Mouse (Mus musculus) kidney, adult 2 months (tissue): ENCODE results near the gene Kcnip4.

ENCODE experiments used
- CTCF ChIP-seq: fragments of 200-500 bp; conservative IDR thresholded peaks from 2 replicates; pipeline ENCODE4 v1.5.1; 2011; ENCODE audit warnings: low read depth, mild to moderate bottlenecking, control low read depth, low read length, moderate library complexity, mixed read lengths; ENCODE audit not compliant: insufficient read depth, insufficient read length
- POLR2A ChIP-seq: fragments of 200-500 bp; IDR thresholded peaks from one replicate; pipeline ENCODE4 v1.6.1; 2011; ENCODE audit warnings: low read depth, low read length, control low read depth

GRCm38 (mm10) chr5:49247081-49247480, 277.6 kb downstream of the Kcnip4 start:
- no peak for TF ChIP-seq CTCF
- TF ChIP-seq POLR2A: no peak
